Mouse (Mus musculus): Measurements from ENCODE around the gene Shc3. TPM values are rescaled to one million over a fixed set of nuclear protein-coding genes. Genes with fewer than 3 reads are reported as not detected.

Gene Shc3
- total and polyA plus RNA-seq, 3 experiments: 0.80 to 2.1 (median 0.91) TPM

DNA sequence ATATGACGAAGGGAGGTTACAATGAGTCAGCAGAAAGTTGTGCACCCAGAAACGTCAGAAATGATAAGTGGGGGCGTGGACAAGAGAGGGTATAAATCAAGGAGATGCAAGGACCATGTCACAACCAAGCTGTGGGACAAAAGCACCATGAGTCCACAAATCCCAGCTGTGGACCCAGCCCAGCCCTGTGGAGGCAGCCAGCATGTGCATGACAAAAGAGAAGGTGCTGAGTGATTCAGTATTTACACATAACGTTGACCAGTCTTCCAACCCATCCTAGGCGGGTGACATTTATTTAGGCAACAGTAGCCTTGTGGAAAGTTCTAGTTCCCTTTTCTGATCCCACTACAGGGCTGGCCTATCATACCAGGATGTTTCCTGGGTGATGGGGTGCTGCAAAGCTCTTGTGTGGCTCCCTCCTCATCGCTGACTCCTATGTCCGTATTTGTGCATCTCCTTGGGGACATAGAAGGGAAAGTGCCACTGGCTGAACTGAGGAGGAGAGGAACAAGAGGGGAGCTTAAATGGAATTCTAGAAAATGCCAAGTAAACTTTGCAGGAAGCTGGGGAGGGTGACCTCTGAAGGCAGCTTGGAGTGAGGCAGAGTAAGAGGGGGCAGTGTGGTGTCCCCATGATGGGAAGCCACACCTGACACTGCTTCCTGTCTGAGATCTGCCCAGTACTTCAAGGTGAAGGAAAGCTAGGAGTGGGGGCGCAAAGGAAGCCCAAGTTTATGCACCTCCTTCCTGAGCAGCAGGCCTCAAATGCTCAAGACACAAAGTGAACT is 77.4 kb downstream of the Shc3 start:
- Histone ChIP-seq H3K4me1 (ENCODE audit: control insufficient read depth, insufficient read depth, low read length) (no peaks in the 10 kb centered on the region), H3K9ac (ENCODE audit: low read depth, low read length) (no peak overlapping the region), H3K27ac (no peak overlapping the region), H3K27me3 (ENCODE audit: control insufficient read depth, insufficient read depth, low read length) (no peaks in the 10 kb centered on the region), H3K36me3 (ENCODE audit: control insufficient read depth, insufficient read depth, low read length) (no peaks in the 10 kb centered on the region), H3K4me3 (no peak overlapping the region), H3K79me2 (replicated peaks; ENCODE audit: control insufficient read depth, insufficient read depth, low read length) (no peaks in the 10 kb centered on the region)
- 60% methylated on average over 8 of the region's 8 CpGs for WGBS
- no peak for DNase-seq
- intact Hi-C loops (cut with DNase I): no loop called here
- no peak for TF ChIP-seq CTCF (IDR thresholded peaks at IDR 0.05)
- TF ChIP-seq EP300 (IDR thresholded peaks at IDR 0.05; ENCODE audit: insufficient read depth, low read depth, low read length): no peak
- no peak for TF ChIP-seq POLR2A (IDR thresholded peaks at IDR 0.05; ENCODE audit: insufficient read depth, low read depth, low read length)

DNA sequence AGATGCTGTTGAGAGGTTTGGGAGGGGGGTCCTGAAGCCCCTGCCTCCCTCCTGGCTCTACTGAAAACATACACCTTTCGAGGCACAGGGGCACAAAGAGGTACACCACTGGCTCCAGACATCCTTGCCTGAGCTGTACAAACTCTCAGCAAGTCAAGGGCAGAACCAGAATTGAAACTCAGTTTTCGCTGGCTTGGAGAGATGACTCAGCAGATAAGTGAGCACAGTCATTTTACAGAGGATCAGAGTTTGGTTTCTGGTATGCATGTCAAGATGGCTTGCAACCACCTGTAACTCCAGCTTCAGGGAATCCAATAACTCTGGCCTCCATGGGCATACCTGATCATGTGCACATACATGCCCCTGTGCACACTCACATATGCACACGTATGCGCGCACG is 79.0 kb downstream of the Shc3 start:
- WGBS: 87% methylated on average over 6 of the region's 6 CpGs
- Histone ChIP-seq H3K27ac (no peak overlapping the region), H3K27me3 (ENCODE audit: control insufficient read depth, insufficient read depth, low read length) (no peaks in the 10 kb centered on the region), H3K36me3 (ENCODE audit: control insufficient read depth, insufficient read depth, low read length) (no peaks in the 10 kb centered on the region), H3K4me1 (ENCODE audit: control insufficient read depth, insufficient read depth, low read length) (no peaks in the 10 kb centered on the region), H3K9ac (ENCODE audit: low read depth, low read length) (no peak overlapping the region), H3K4me3 (no peak overlapping the region), H3K79me2 (replicated peaks; ENCODE audit: control insufficient read depth, insufficient read depth, low read length) (no peaks in the 10 kb centered on the region)
- no peak for TF ChIP-seq POLR2A (IDR thresholded peaks at IDR 0.05; ENCODE audit: insufficient read depth, low read depth, low read length)
- TF ChIP-seq EP300 (IDR thresholded peaks at IDR 0.05; ENCODE audit: insufficient read depth, low read depth, low read length): no peak
- TF ChIP-seq CTCF (IDR thresholded peaks at IDR 0.05): no peak
- intact Hi-C loops (cut with DNase I): no loop called here
- DNase-seq: no peak

GRCm38 (mm10) chr13:51488945-51489344 is 80.3 kb downstream of the Shc3 start:
- Histone ChIP-seq H3K79me2 (replicated peaks; ENCODE audit: control insufficient read depth, insufficient read depth, low read length) (no peaks in the 10 kb centered on the region), H3K9ac (ENCODE audit: low read depth, low read length) (no peak overlapping the region), H3K4me1 (ENCODE audit: control insufficient read depth, insufficient read depth, low read length) (no peaks in the 10 kb centered on the region), H3K36me3 (ENCODE audit: control insufficient read depth, insufficient read depth, low read length) (no peaks in the 10 kb centered on the region), H3K4me3 (no peak overlapping the region), H3K27ac (no peak overlapping the region), H3K27me3 (ENCODE audit: control insufficient read depth, insufficient read depth, low read length) (no peaks in the 10 kb centered on the region)
- DNase-seq: no peak
- WGBS: 76% methylated on average over 3 of the region's 3 CpGs
- no peak for TF ChIP-seq CTCF (IDR thresholded peaks at IDR 0.05)
- intact Hi-C loops (cut with DNase I): no loop called here

- Histone ChIP-seq H3K4me1 (ENCODE audit: control insufficient read depth, insufficient read depth, low read length) (no peaks in the 10 kb centered on the region), H3K4me3 (no peak overlapping the region), H3K36me3 (ENCODE audit: control insufficient read depth, insufficient read depth, low read length) (no peaks in the 10 kb centered on the region), H3K27ac (no peak overlapping the region), H3K79me2 (replicated peaks; ENCODE audit: control insufficient read depth, insufficient read depth, low read length) (no peaks in the 10 kb centered on the region), H3K9ac (ENCODE audit: low read depth, low read length) (no peak overlapping the region), H3K27me3 (ENCODE audit: control insufficient read depth, insufficient read depth, low read length) (no peaks in the 10 kb centered on the region)
- intact Hi-C loops (cut with DNase I): no loop called here
- 82% methylated on average over 9 of the region's 9 CpGs for WGBS
- TF ChIP-seq POLR2A (IDR thresholded peaks at IDR 0.05; ENCODE audit: insufficient read depth, low read depth, low read length) (no peak), EP300 (IDR thresholded peaks at IDR 0.05; ENCODE audit: insufficient read depth, low read depth, low read length) (no peak), CTCF (IDR thresholded peaks at IDR 0.05) (no peak)
- DNase-seq: no peak
Observed at GRCm38 (mm10) chr13:51485291-51485690, 83.9 kb downstream of the Shc3 start.

DNA sequence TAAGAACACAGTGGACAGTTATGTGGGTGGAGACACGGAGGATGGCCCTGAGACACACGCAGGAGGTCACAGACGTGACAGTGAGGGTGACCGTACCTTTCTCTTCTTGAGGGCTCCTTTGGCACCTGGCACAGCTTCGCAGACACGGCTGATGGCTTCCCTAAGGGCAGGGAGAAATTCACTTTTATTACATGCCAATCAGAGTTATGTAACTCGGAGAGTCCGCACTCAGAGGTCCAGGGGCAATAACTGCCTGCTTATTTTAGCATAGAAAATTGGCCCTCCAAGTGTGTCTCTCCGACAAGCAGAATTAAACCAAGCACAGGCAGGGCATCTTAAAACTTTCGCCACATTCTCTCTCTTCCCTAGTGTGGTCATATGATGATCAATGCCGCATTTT is 86.4 kb downstream of the Shc3 start:
- no peak overlapping the region for H3K4me3 ChIP-seq
- peaks cover under 1% of the 10 kb centered on the region; the same call in 1 of the 2 replicates for H3K27me3 ChIP-seq (ENCODE audit: control insufficient read depth, insufficient read depth, low read length)
- H3K9ac ChIP-seq (ENCODE audit: low read depth, low read length): no peak overlapping the region
- WGBS: 88% methylated on average over 11 of the region's 11 CpGs
- H3K27ac ChIP-seq: no peak overlapping the region
- intact Hi-C loops (cut with DNase I): no loop called here
- no peak for DNase-seq
- TF ChIP-seq POLR2A (IDR thresholded peaks at IDR 0.05; ENCODE audit: insufficient read depth, low read depth, low read length): no peak
- H3K36me3 ChIP-seq (ENCODE audit: control insufficient read depth, insufficient read depth, low read length): no peaks in the 10 kb centered on the region
- H3K79me2 ChIP-seq (replicated peaks; ENCODE audit: control insufficient read depth, insufficient read depth, low read length): no peaks in the 10 kb centered on the region
- H3K4me1 ChIP-seq (ENCODE audit: control insufficient read depth, insufficient read depth, low read length): no peaks in the 10 kb centered on the region

DNA sequence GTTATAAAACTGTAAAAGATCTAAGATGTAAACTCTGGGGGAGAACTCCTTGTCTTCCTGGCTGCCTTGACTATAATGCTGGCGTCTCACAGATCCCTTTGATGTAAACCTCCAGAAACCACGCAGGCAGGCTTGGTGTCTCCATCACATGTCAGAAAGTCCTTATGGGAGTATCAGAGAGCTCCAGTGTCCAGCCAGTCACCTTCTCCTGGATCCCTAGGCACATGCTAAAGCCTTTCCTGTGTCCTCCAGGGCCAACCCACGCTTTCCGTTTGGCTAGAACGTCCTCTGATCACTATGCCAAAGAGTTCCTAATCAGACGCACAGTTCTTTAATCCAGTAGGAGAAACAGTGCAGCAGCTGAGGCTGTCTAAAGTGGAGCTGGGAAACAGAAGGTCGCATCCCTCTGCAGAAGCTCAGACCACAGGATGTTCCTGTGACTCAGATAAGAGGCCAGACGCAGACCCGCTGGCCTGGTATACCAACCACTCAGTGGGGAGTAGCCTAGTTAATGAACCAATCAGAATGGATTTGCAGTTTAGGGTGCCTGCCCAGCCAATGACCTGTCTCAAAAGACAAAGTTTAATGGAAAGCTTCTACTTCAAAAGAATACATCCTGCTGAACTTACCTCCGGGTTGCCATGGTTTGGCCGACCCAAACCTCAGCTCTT is 88.7 kb downstream of the Shc3 start:
- no peak overlapping the region for H3K4me3 ChIP-seq
- DNase-seq: no peak
- H3K36me3 ChIP-seq (ENCODE audit: control insufficient read depth, insufficient read depth, low read length): no peaks in the 10 kb centered on the region
- no peak overlapping the region for H3K9ac ChIP-seq (ENCODE audit: low read depth, low read length)
- WGBS: 41% methylated on average over 11 of the region's 11 CpGs
- TF ChIP-seq EP300 (IDR thresholded peaks at IDR 0.05; ENCODE audit: insufficient read depth, low read depth, low read length) (no peak), CTCF (IDR thresholded peaks at IDR 0.05) (no peak), POLR2A (IDR thresholded peaks at IDR 0.05; ENCODE audit: insufficient read depth, low read depth, low read length) (no peak)
- H3K27ac ChIP-seq: no peak overlapping the region
- intact Hi-C loops (cut with DNase I): no loop called here
- H3K27me3 ChIP-seq (ENCODE audit: control insufficient read depth, insufficient read depth, low read length): peaks cover 1% of the 10 kb centered on the region; the same call in 1 of the 2 replicates
- no peaks in the 10 kb centered on the region for H3K79me2 ChIP-seq (replicated peaks; ENCODE audit: control insufficient read depth, insufficient read depth, low read length)
- H3K4me1 ChIP-seq (ENCODE audit: control insufficient read depth, insufficient read depth, low read length): no peaks in the 10 kb centered on the region
